Mouse (Mus musculus) neutrophil, adult 59 days (primary cell): ENCODE results near the gene Ap5b1. TPM values are rescaled to one million over a fixed set of nuclear protein-coding genes. Genes with fewer than 3 reads are reported as not detected.

Source experiments
- total RNA-seq, 2 experiments: library from RNA; stranded (reverse); gene quantifications; 1 replicate in 1 of 2; 2 replicates in 1 of 2; pipeline ENCODE4 v1.2.4; 2023

Ap5b1 gene
- 10 to 100 TPM; 69.1 to 69.3 TPM for total RNA-seq

DNA sequence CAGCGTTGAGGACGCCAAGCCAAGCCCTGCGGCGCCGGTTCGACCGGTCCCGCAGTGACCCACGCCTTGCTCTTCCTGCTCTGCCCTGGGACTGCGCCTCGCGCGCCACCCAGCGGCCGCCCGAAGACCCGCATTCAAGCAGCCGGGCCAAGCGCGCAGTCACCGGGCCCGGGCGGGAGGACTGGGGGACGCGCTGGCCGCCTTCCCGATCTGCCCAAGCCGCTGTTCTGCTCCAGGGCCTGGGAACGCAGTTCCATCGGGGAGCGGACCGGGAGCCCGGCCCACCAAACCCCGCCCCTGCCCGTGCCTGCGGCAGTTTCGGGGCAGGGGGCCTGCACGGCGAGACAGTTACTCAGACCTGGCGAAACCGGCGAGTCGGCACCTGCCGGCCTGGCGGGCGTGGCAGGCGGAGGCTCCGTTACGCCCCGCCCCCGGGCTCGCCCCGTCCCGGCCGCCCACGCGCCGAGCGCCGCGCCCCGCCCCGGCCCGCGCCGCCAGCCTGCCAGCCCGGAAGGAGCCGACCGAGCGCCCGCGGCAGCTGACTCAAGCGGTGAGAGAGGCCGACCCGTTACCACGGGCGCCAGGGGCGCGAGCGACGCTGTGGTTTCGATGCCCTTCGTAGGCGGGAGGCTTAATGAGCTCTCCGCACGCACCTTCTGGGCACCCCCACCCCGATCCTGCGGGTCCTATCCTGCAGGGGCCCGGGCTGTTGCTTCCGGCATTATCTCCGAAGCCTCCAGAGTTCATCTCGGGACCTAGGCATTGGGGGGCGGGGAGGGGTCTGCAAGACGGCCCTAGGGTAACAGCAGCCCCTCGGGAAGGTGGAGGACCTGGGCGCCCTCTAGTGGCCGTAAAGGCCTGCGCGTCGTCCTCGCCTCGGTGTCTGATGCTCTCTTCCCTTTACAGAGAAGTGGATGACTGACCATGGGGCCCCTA, at the start of gene Ap5b1:
Gene Ap5b1 (plus strand): TSS at position 492 of the 936 bp plus-strand sequence.

DNA sequence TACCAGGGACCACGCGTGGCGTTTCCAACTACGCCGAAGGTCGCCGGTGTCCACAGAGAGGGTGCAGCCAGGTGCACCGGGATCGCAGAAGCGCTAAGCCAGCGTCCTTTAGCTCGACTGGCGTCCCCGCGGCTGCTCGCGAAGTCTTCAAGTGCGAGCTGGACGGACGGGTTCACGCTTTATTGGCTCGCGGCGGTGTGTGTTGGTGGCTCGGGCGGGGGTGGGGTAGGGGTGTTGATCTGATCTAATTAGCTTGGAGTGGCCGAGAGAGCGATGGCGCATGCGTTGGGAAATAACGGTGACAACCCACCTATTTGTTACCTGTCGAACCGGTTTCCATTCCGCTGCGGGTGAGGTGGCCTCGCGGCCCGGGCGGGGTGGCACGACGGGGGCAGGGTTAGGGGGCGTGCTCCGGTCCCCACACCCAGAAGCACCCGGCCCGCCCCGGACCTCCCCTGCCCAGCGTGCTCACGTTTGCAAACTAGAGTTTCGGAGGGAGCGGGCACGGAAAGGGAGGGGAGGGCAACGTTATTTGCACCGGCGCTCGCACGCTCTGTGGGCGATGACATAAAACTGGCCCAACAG, 7.3 kb upstream of the Ap5b1 start, which contains the start of gene Ovol1:
Gene Ovol1 (minus strand): TSS at position 190 of the 585 bp plus-strand sequence.

DNA sequence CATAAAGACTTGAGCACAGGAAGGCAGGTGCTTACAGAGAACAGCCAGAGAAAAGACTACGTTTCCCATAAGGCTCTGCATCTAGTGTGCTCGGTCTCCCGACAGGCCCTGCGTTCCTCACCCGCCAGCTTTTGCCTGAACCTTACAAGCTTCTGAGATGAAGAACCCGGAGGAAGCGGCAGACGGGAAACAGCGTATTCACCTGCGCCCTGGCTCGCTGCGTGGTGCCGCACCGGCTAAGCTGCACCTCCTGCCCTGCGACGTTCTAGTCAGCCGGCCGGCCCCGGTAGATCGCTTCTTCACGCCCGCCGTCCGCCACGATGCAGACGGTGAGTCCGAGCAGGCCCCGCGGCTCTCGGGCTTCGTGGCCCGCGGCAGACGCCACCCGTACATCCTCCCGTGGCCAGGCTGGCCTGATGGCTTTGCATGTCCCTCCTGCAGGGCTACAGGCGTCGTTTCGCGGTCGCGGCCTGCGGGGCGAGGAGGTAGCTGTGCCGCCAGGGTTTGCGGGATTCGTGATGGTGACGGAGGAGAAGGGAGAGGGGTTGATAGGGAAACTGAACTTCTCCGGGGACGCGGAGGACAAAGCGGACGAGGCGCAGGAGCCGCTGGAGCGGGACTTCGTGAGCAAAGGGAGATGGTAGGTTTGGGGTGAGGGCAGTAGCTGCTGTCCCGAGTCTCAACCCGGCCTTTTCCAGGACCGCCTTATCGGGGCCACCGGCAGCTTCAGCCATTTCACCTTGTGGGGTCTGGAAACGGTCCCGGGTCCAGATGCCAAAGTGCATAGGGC, 34.1 kb downstream of the Ap5b1 start, which contains the start of gene Rnaseh2c:
Gene Rnaseh2c (plus strand): TSS at position 122 of the 790 bp plus-strand sequence.

DNA sequence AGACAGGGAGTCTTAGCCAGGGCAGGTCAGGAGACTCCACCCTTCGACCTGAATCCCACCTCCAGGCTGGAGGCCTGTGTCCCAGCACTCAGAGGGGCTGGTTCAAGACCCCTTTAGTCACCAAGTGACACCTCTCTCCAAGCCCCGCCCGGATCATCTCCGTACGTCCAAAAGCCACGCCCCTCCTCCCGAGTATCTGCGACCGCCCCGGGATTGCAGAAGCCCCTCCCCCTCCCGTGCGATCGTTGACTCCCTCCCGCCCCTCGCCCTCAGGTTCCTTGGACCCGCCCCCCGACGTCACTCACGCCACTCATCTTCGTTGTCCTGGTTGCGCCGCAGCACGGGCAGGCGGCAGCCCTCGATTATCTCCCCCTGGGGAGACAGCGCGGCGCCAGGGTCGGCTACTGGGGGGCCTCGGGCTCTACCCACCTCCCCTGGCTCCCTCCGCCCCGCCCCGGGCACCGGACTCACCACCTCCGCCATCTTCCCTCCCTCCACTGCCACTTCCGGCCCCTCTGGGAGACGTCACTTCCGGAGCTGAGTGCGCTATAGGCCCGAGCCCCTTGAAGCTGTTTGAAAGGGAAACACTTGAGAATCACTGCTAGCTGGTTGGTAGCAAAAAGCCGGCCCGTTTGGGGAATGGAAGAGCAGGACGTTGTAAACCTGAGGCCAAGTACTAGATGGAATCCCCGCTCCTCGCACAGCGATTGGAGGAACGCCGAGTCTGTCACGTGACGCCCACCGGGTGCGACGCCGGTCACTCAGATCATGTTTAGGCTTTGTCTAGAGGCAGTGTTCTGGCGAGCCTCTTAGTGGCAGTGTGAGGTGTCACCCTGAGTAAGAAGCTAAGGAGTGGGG, 42.0 kb downstream of the Ap5b1 start, which contains the start of gene Kat5:
Gene Kat5 (minus strand): TSS at position 691 of the 858 bp plus-strand sequence.

Other genes with a start within 250 kb of the Ap5b1 start
- gene Catsper1, start 232.3 kb upstream of the Ap5b1 start, total RNA-seq, result not detected
- not detected for gene Cst6, start 218.5 kb upstream of the Ap5b1 start, total RNA-seq
- 10 to 100 TPM; 21.3 to 25.1 TPM for gene Eif1ad, start 201.3 kb upstream of the Ap5b1 start, total RNA-seq
- 10 to 100 TPM; 65.2 to 82.5 TPM for gene Banf1, start 200.9 kb upstream of the Ap5b1 start, total RNA-seq
- gene Sart1, start 179.3 kb upstream of the Ap5b1 start, total RNA-seq, result 10 to 100 TPM; 96.2 to 98.5 TPM
- gene Tsga10ip, start 165.5 kb upstream of the Ap5b1 start, total RNA-seq, result under 1 TPM in 1 of 2 experiments, not detected in 1; 0.20 TPM
- 100 to 1,000 TPM; 122 to 124 TPM for gene Drap1, start 143.0 kb upstream of the Ap5b1 start, total RNA-seq
- 10 to 100 TPM; 38.8 to 44.7 TPM for gene AI837181, start 142.9 kb upstream of the Ap5b1 start, total RNA-seq
- 10 to 100 TPM; 47.9 to 66.9 TPM for gene Fosl1, start 120.5 kb upstream of the Ap5b1 start, total RNA-seq
- gene Ccdc85b, start 110.1 kb upstream of the Ap5b1 start, total RNA-seq, result 1 to 10 TPM; 1.3 to 2.1 TPM
- 10 to 100 TPM; 51.1 to 59.5 TPM for gene Fibp, start 107.4 kb upstream of the Ap5b1 start, total RNA-seq
- gene Ctsw, start 99.5 kb upstream of the Ap5b1 start, total RNA-seq, result under 1 TPM; 0.69 to 0.79 TPM
- gene Efemp2, start 94.1 kb upstream of the Ap5b1 start, total RNA-seq, result 1 to 10 TPM in 1 of 2 experiments, under 1 TPM in 1; 0.20 to 1.2 TPM
- gene Mus81, start 79.6 kb upstream of the Ap5b1 start, total RNA-seq, result 10 to 100 TPM; 19.9 to 20.9 TPM
- gene Cfl1, start 77.6 kb upstream of the Ap5b1 start, total RNA-seq, result 1,000 to 10,000 TPM; 1,662 to 1,728 TPM
- gene 1700020D05Rik, start 64.2 kb upstream of the Ap5b1 start, total RNA-seq, result 1 to 10 TPM in 1 of 2 experiments, under 1 TPM in 1; 0.88 to 1.6 TPM
- 1 to 10 TPM; 3.6 to 4.3 TPM for gene Snx32, start 57.5 kb upstream of the Ap5b1 start, total RNA-seq
- gene Ovol1, start 7.4 kb upstream of the Ap5b1 start, total RNA-seq, result under 1 TPM in 1 of 2 experiments, not detected in 1; 0.13 TPM
- gene Rnaseh2c, start 33.8 kb downstream of the Ap5b1 start, total RNA-seq, result 100 to 1,000 TPM; 158 to 174 TPM
- gene Kat5, start 42.2 kb downstream of the Ap5b1 start, total RNA-seq, result 10 to 100 TPM; 81.3 to 83.8 TPM
- 10 to 100 TPM; 73.0 to 88.9 TPM for gene Rela, start 69.5 kb downstream of the Ap5b1 start, total RNA-seq
- gene Sipa1, start 95.7 kb downstream of the Ap5b1 start, total RNA-seq, result 100 to 1,000 TPM; 212 to 218 TPM
- gene Map3k11, start 120.7 kb downstream of the Ap5b1 start, total RNA-seq, result 10 to 100 TPM; 86.5 to 87.3 TPM
- 10 to 100 TPM; 68.8 to 83.2 TPM for gene Pcnx3, start 120.9 kb downstream of the Ap5b1 start, total RNA-seq
- gene Kcnk7, start 136.3 kb downstream of the Ap5b1 start, total RNA-seq, result not detected
- 100 to 1,000 TPM; 150 to 158 TPM for gene Ehbp1l1, start 158.3 kb downstream of the Ap5b1 start, total RNA-seq
- gene Fam89b, start 161.6 kb downstream of the Ap5b1 start, total RNA-seq, result 10 to 100 TPM; 57.9 to 58.5 TPM
- gene Ltbp3, start 172.9 kb downstream of the Ap5b1 start, total RNA-seq, result 1 to 10 TPM in 1 of 2 experiments, under 1 TPM in 1; 0.58 to 1.4 TPM
- gene Scyl1, start 203.4 kb downstream of the Ap5b1 start, total RNA-seq, result 10 to 100 TPM; 53.8 to 62.1 TPM